Mouse (Mus musculus): ENCODE data around the gene Nynrin. TPM values are rescaled to one million over a fixed set of nuclear protein-coding genes. Genes with fewer than 3 reads are reported as not detected.

Nynrin gene
- total and polyA plus RNA-seq, 3 experiments = not detected

GRCm38 (mm10) chr14:55863773-55864172, 10.0 kb downstream of the Nynrin start:
- H3K36me3 ChIP-seq (ENCODE audit: control insufficient read depth in 1 of 2, insufficient read depth in 2 of 2, low read length in 2 of 2) = no peaks in the 10 kb centered on the region
- TF ChIP-seq ZC3H11A (IDR thresholded peaks at IDR 0.05; ENCODE audit: low read depth, low read length) (peak; percentile 60), CTCF (IDR thresholded peaks at IDR 0.05 in 2 of 3, conservative IDR thresholded peaks at IDR 0.05 in 1 of 3; ENCODE audit: control insufficient read depth in 1 of 3, insufficient read depth in 1 of 3, low read depth in 2 of 3, low read length in 3 of 3, poor library complexity in 1 of 3, severe bottlenecking in 1 of 3) (peak; percentile 89 to 97 (median 91)), MYC (IDR thresholded peaks at IDR 0.05; ENCODE audit: low read depth, low read length) (0 out of 2 replicates have a peak, but pooled peaks have one; percentile 37), GATA1 (IDR thresholded peaks at IDR 0.05; ENCODE audit: low read depth, low read length) (no peak), RAD21 (IDR thresholded peaks at IDR 0.05; ENCODE audit: low read depth, low read length) (peak; percentile 81), SMC3 (IDR thresholded peaks at IDR 0.05; ENCODE audit: low read depth, low read length) (peak; percentile 88), MAZ (IDR thresholded peaks at IDR 0.05; ENCODE audit: low read depth, low read length) (no peak), MAX (IDR thresholded peaks at IDR 0.05; ENCODE audit: low read length) (0 out of 2 replicates have a peak, but pooled peaks have one; percentile 19)
- H3K27ac ChIP-seq (ENCODE audit: control insufficient read depth, low read depth, low read length) = no peak overlapping the region
- H3K9me3 ChIP-seq (replicated peaks; ENCODE audit: insufficient read depth, low read length) = no peaks in the 10 kb centered on the region
- peak; percentile 78 for DNase-seq (ENCODE audit: low read depth, low spot score)
- H3K79me2 ChIP-seq (ENCODE audit: control insufficient read depth, insufficient read depth, low read length, poor library complexity) = no peaks in the 10 kb centered on the region
- peaks cover 4 to 12% of the 10 kb centered on the region in 2 experiments for H3K27me3 ChIP-seq (ENCODE audit: control insufficient read depth in 1 of 2, insufficient read depth in 2 of 2, low read length in 2 of 2)
- no peaks in the 10 kb centered on the region for H3K4me1 ChIP-seq (ENCODE audit: control insufficient read depth in 1 of 2, insufficient read depth in 2 of 2, low read length in 2 of 2)
- H3K9ac ChIP-seq (ENCODE audit: control insufficient read depth, low read depth, low read length, poor library complexity, severe bottlenecking) = no peak overlapping the region
- no peak overlapping the region for H3K4me3 ChIP-seq (ENCODE audit: control insufficient read depth in 1 of 2, insufficient read depth in 1 of 2, low read depth in 2 of 2, low read length in 2 of 2)

- Histone ChIP-seq H3K9ac (ENCODE audit: control insufficient read depth, low read depth, low read length, poor library complexity, severe bottlenecking) (no peak overlapping the region), H3K27me3 (ENCODE audit: control insufficient read depth in 1 of 2, insufficient read depth in 2 of 2, low read length in 2 of 2) (peaks cover 3 to 7% of the 10 kb centered on the region in 2 experiments; a peak in 3 of 4 replicates), H3K27ac (ENCODE audit: control insufficient read depth, low read depth, low read length) (no peak overlapping the region), H3K4me1 (ENCODE audit: control insufficient read depth in 1 of 2, insufficient read depth in 2 of 2, low read length in 2 of 2) (no peaks in the 10 kb centered on the region), H3K4me3 (ENCODE audit: control insufficient read depth in 1 of 2, insufficient read depth in 1 of 2, low read depth in 2 of 2, low read length in 2 of 2) (no peak overlapping the region), H3K79me2 (ENCODE audit: control insufficient read depth, insufficient read depth, low read length, poor library complexity) (no peaks in the 10 kb centered on the region), H3K36me3 (ENCODE audit: control insufficient read depth in 1 of 2, insufficient read depth in 2 of 2, low read length in 2 of 2) (no peaks in the 10 kb centered on the region), H3K9me3 (replicated peaks; ENCODE audit: insufficient read depth, low read length) (no peaks in the 10 kb centered on the region)
- DNase-seq (ENCODE audit: low read depth, low spot score) = peak; percentile 54
- peak; percentile 62 for TF ChIP-seq SMC3 (IDR thresholded peaks at IDR 0.05; ENCODE audit: low read depth, low read length)
- no peak for TF ChIP-seq GATA1 (IDR thresholded peaks at IDR 0.05; ENCODE audit: low read depth, low read length)
- peak; percentile 14; the same call in 1 of the 2 replicates for TF ChIP-seq ZC3H11A (IDR thresholded peaks at IDR 0.05; ENCODE audit: low read depth, low read length)
- peak; percentile 75 to 97 (median 84) for TF ChIP-seq CTCF (IDR thresholded peaks at IDR 0.05 in 2 of 3, conservative IDR thresholded peaks at IDR 0.05 in 1 of 3; ENCODE audit: control insufficient read depth in 1 of 3, insufficient read depth in 1 of 3, low read depth in 2 of 3, low read length in 3 of 3, poor library complexity in 1 of 3, severe bottlenecking in 1 of 3)
- no peak for TF ChIP-seq GABPA (IDR thresholded peaks at IDR 0.05; ENCODE audit: low read depth, low read length)
- TF ChIP-seq ZMIZ1 (IDR thresholded peaks at IDR 0.05; ENCODE audit: low read depth, low read length) = no peak
- TF ChIP-seq TAL1 (IDR thresholded peaks at IDR 0.05; ENCODE audit: low read length) = no peak
- TF ChIP-seq JUND (IDR thresholded peaks at IDR 0.05; ENCODE audit: low read depth, low read length) = no peak
Observed at GRCm38 (mm10) chr14:55866962-55867361, 13.2 kb downstream of the Nynrin start.

Data from MEL (cell line).